Mouse (Mus musculus) MEL (cell line): Measurements from ENCODE around the gene Hebp2. TPM values are rescaled to one million over a fixed set of nuclear protein-coding genes. Genes with fewer than 3 reads are reported as not detected.

Experiments
- DNase-seq: peaks from one replicate; pipeline ENCODE4 v3.0.0; 2011; ENCODE audit warnings: low read depth, low spot score
- H3K27ac ChIP-seq: 2 replicates; pipeline ENCODE4 v1.5.1; 2012; ENCODE audit warnings: low read depth, mild to moderate bottlenecking, control low read depth, low read length, moderate library complexity; ENCODE audit not compliant: control insufficient read depth
- H3K27me3 ChIP-seq, 2 experiments: fragments of 150-350 bp in 1 of 2; sonication (generic) in 1 of 2; 2 replicates each; pipeline ENCODE4 v1.6.1; 2012; ENCODE audit warnings: low read length in 2 of 2, mild to moderate bottlenecking in 2 of 2, improper control_type of control experiment in 1 of 2, moderate library complexity in 1 of 2; ENCODE audit not compliant: insufficient read depth in 2 of 2, control insufficient read depth in 1 of 2
- H3K36me3 ChIP-seq, 2 experiments: 2 replicates each; pipeline ENCODE4 v1.6.1; 2012 to 2014; ENCODE audit warnings: low read length in 2 of 2, improper control_type of control experiment in 1 of 2, inconsistent platforms in 1 of 2, mild to moderate bottlenecking in 1 of 2; ENCODE audit not compliant: insufficient read depth in 2 of 2, control insufficient read depth in 1 of 2
- H3K4me1 ChIP-seq, 2 experiments: fragments of 150-350 bp in 1 of 2; sonication (generic) in 1 of 2; 2 replicates each; pipeline ENCODE4 v1.6.1; 2012; ENCODE audit warnings: low read length in 2 of 2, improper control_type of control experiment in 1 of 2, mild to moderate bottlenecking in 1 of 2; ENCODE audit not compliant: insufficient read depth in 2 of 2, control insufficient read depth in 1 of 2
- H3K4me3 ChIP-seq, 2 experiments: fragments of 150-350 bp in 1 of 2; sonication (generic) in 1 of 2; 2 replicates each; pipeline ENCODE4 v1.5.1; 2012; ENCODE audit warnings: low read depth in 2 of 2, low read length in 2 of 2, mild to moderate bottlenecking in 2 of 2, moderate library complexity in 2 of 2, control low read depth in 1 of 2, improper control_type of control experiment in 1 of 2; ENCODE audit not compliant: control insufficient read depth in 1 of 2, insufficient read depth in 1 of 2
- H3K79me2 ChIP-seq: 2 replicates; pipeline ENCODE4 v1.6.1; 2012; ENCODE audit warnings: mild to moderate bottlenecking, low read length, moderate library complexity; ENCODE audit not compliant: control insufficient read depth, poor library complexity, insufficient read depth
- H3K9ac ChIP-seq: 2 replicates; pipeline ENCODE4 v1.6.1; 2012; ENCODE audit warnings: low read depth, mild to moderate bottlenecking, control low read depth, low read length, moderate library complexity; ENCODE audit not compliant: control insufficient read depth, poor library complexity, severe bottlenecking
- H3K9me3 ChIP-seq: fragments of 150-350 bp; sonication (generic); replicated peaks from 2 replicates; pipeline ENCODE4 v1.6.1; 2012; ENCODE audit warnings: mild to moderate bottlenecking, low read length, improper control_type of control experiment, moderate library complexity; ENCODE audit not compliant: insufficient read depth
- BHLHE40 ChIP-seq: IDR thresholded peaks from 2 replicates; pipeline ENCODE4 v1.6.1; 2012; ENCODE audit warnings: low read depth, mild to moderate bottlenecking, inconsistent platforms, low read length, improper control_type of control experiment, borderline replicate concordance
- CHD1 ChIP-seq: IDR thresholded peaks from 2 replicates; pipeline ENCODE4 v1.6.1; 2012; ENCODE audit warnings: low read depth, mild to moderate bottlenecking, inconsistent platforms, low read length, improper control_type of control experiment
- CHD2 ChIP-seq: IDR thresholded peaks from 2 replicates; pipeline ENCODE4 v1.6.1; 2011; ENCODE audit warnings: low read length, improper control_type of control experiment
- E2F4 ChIP-seq: IDR thresholded peaks from 2 replicates; pipeline ENCODE4 v1.6.1; 2011; ENCODE audit warnings: low read depth, low read length, improper control_type of control experiment, borderline replicate concordance
- EP300 ChIP-seq, 2 experiments: IDR thresholded peaks; 2 replicates each; pipeline ENCODE4 v1.6.1; 2011; ENCODE audit warnings: improper control_type of control experiment in 2 of 2, low read length in 2 of 2, low read depth in 1 of 2, mild to moderate bottlenecking in 1 of 2
- GABPA ChIP-seq: IDR thresholded peaks from 2 replicates; pipeline ENCODE4 v1.6.1; 2012; ENCODE audit warnings: low read depth, mild to moderate bottlenecking, inconsistent platforms, low read length, improper control_type of control experiment, moderate library complexity
- GATA1 ChIP-seq: IDR thresholded peaks from 2 replicates; pipeline ENCODE4 v1.6.1; 2011; ENCODE audit warnings: low read depth, low read length, improper control_type of control experiment
- HCFC1 ChIP-seq: IDR thresholded peaks from 2 replicates; pipeline ENCODE4 v1.6.1; 2012; ENCODE audit warnings: low read depth, mild to moderate bottlenecking, inconsistent platforms, low read length, improper control_type of control experiment, moderate library complexity
- JUND ChIP-seq: IDR thresholded peaks from 2 replicates; pipeline ENCODE4 v1.6.1; 2011; ENCODE audit warnings: low read depth, mild to moderate bottlenecking, improper control_type of control experiment, low read length
- MAZ ChIP-seq: IDR thresholded peaks from 2 replicates; pipeline ENCODE4 v1.6.1; 2012; ENCODE audit warnings: low read depth, mild to moderate bottlenecking, inconsistent platforms, low read length, improper control_type of control experiment
- MEF2A ChIP-seq: IDR thresholded peaks from 2 replicates; pipeline ENCODE4 v1.6.1; 2014; ENCODE audit warnings: low read depth, mild to moderate bottlenecking, inconsistent platforms, low read length, improper control_type of control experiment; ENCODE audit not compliant: poor library complexity, insufficient replicate concordance, severe bottlenecking; ENCODE audit errors: extremely low read depth
- MXI1 ChIP-seq: IDR thresholded peaks from 2 replicates; pipeline ENCODE4 v1.6.1; 2011; ENCODE audit warnings: mild to moderate bottlenecking, low read depth, low read length, improper control_type of control experiment
- MYC ChIP-seq: IDR thresholded peaks from 2 replicates; pipeline ENCODE4 v1.6.1; 2011; ENCODE audit warnings: low read depth, mild to moderate bottlenecking, low read length, improper control_type of control experiment, moderate library complexity
- POLR2A ChIP-seq, 2 experiments: IDR thresholded peaks; 2 replicates each; pipeline ENCODE4 v1.6.1; 2011 to 2012; ENCODE audit warnings: low read length in 2 of 2, mild to moderate bottlenecking in 2 of 2, control low read depth in 1 of 2, improper control_type of control experiment in 1 of 2, low read depth in 1 of 2, moderate library complexity in 1 of 2; ENCODE audit not compliant: control insufficient read depth in 1 of 2, insufficient read depth in 1 of 2, poor library complexity in 1 of 2
- POLR2AphosphoS5 ChIP-seq: IDR thresholded peaks from 2 replicates; pipeline ENCODE4 v1.6.1; 2012; ENCODE audit warnings: low read depth, borderline replicate concordance, mild to moderate bottlenecking, inconsistent platforms, low read length, moderate library complexity, mixed read lengths
- SIN3A ChIP-seq: IDR thresholded peaks from 2 replicates; pipeline ENCODE4 v1.6.1; 2012; ENCODE audit warnings: low read length, improper control_type of control experiment, inconsistent platforms
- SMC3 ChIP-seq: IDR thresholded peaks from 2 replicates; pipeline ENCODE4 v1.6.1; 2011; ENCODE audit warnings: low read depth, low read length, improper control_type of control experiment
- TAL1 ChIP-seq: IDR thresholded peaks from 2 replicates; pipeline ENCODE4 v1.6.1; 2012; ENCODE audit warnings: mild to moderate bottlenecking, inconsistent platforms, low read length, moderate library complexity, mixed read lengths
- TCF12 ChIP-seq: IDR thresholded peaks from 2 replicates; pipeline ENCODE4 v1.6.1; 2014; ENCODE audit warnings: low read depth, mild to moderate bottlenecking, inconsistent platforms, low read length, improper control_type of control experiment, moderate library complexity
- ZC3H11A ChIP-seq: IDR thresholded peaks from 2 replicates; pipeline ENCODE4 v1.6.1; 2012; ENCODE audit warnings: low read depth, mild to moderate bottlenecking, inconsistent platforms, low read length, improper control_type of control experiment
- ZKSCAN1 ChIP-seq: IDR thresholded peaks from 2 replicates; pipeline ENCODE4 v1.6.1; 2012; ENCODE audit warnings: low read depth, mild to moderate bottlenecking, inconsistent platforms, low read length, improper control_type of control experiment, moderate library complexity
- ZNF384 ChIP-seq: IDR thresholded peaks from 2 replicates; pipeline ENCODE4 v1.6.1; 2012; ENCODE audit warnings: low read depth, mild to moderate bottlenecking, inconsistent platforms, low read length, improper control_type of control experiment
- polyA plus RNA-seq, 2 experiments: library from polyadenylated mRNA; stranded (reverse) in 1 of 2; unstranded in 1 of 2; fragments of >175 nt in 1 of 2; fragments of >200 nt in 1 of 2; gene quantifications; 2 replicates each; pipeline versions ENCODE4 v1.2.1 to v1.2.4; 2012; ENCODE audit warnings: low replicate concordance in 2 of 2, low read depth in 1 of 2; ENCODE audit not compliant: insufficient read length in 2 of 2, insufficient read depth in 1 of 2, missing spikeins in 1 of 2
- total RNA-seq: library from RNA; depleted of rRNA; stranded (reverse); fragments of 300-350 nt; gene quantifications from 2 replicates; pipeline ENCODE4 v1.2.3, GENCODE M21; 2012

The Hebp2 gene
- total and polyA plus RNA-seq, 3 experiments: not detected

GRCm38 (mm10) chr10:18525311-18525710, 20.6 kb downstream of the Hebp2 start:
- Histone ChIP-seq H3K4me1 (no peaks in the 10 kb centered on the region), H3K79me2 (no peaks in the 10 kb centered on the region), H3K36me3 (no peaks in the 10 kb centered on the region), H3K9ac (no peak overlapping the region), H3K27ac (no peak overlapping the region), H3K9me3 (no peaks in the 10 kb centered on the region), H3K4me3 (no peak overlapping the region), H3K27me3 (no peaks in the 10 kb centered on the region)
- TF ChIP-seq SMC3 (no peak), TCF12 (no peak), JUND (no peak), GABPA (no peak), ZNF384 (no peak), MAZ (no peak), E2F4 (no peak), TAL1 (no peak), ZKSCAN1 (no peak), EP300 (IDR thresholded peaks at IDR 0.05; ENCODE audit: low read depth in 1 of 2, low read length in 2 of 2) (no peak), MEF2A (no peak), POLR2AphosphoS5 (no peak), MYC (no peak), CHD1 (no peak), MXI1 (no peak), CHD2 (no peak), POLR2A (IDR thresholded peaks at IDR 0.05; ENCODE audit: control insufficient read depth in 1 of 2, insufficient read depth in 1 of 2, low read depth in 1 of 2, low read length in 2 of 2, poor library complexity in 1 of 2) (no peak), BHLHE40 (no peak)
- no peak for DNase-seq

DNA sequence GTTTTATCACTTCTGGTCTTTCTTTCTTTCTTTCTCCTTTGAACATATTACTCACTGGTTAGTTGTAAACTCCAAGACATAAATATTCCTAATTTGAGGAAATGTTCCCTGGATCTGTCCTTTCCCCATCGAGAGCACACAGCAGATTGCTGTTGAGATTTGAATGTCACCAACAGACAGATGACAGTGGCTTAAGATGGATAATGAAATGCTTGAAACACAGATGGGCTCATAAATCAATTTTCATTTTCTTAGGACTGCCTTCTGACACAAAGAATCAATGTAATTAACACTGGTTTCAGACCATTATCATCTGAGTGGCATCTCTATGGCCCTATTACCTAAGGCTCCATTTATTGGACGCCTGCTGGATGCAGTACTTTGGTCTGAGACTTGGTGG, 23.3 kb downstream of the Hebp2 start:
- H3K27ac ChIP-seq: no peak overlapping the region
- no peaks in the 10 kb centered on the region for H3K79me2 ChIP-seq
- H3K36me3 ChIP-seq: no peaks in the 10 kb centered on the region
- H3K27me3 ChIP-seq: no peaks in the 10 kb centered on the region
- TF ChIP-seq HCFC1: no peak
- no peak for TF ChIP-seq MYC
- TF ChIP-seq ZC3H11A: no peak
- no peak for TF ChIP-seq GATA1
- no peak for TF ChIP-seq CHD2
- no peak for TF ChIP-seq SIN3A
- H3K4me1 ChIP-seq: no peaks in the 10 kb centered on the region
- no peak overlapping the region for H3K4me3 ChIP-seq
- H3K9ac ChIP-seq: no peak overlapping the region
- no peak for DNase-seq
- H3K9me3 ChIP-seq: no peaks in the 10 kb centered on the region
